Mouse (Mus musculus): ENCODE measurements around the gene Lypd4. TPM values are rescaled to one million over a fixed set of nuclear protein-coding genes. Genes with fewer than 3 reads are reported as not detected.

Gene Lypd4
- polyA plus RNA-seq, 1 experiment from 2014 or later, result not detected

DNA sequence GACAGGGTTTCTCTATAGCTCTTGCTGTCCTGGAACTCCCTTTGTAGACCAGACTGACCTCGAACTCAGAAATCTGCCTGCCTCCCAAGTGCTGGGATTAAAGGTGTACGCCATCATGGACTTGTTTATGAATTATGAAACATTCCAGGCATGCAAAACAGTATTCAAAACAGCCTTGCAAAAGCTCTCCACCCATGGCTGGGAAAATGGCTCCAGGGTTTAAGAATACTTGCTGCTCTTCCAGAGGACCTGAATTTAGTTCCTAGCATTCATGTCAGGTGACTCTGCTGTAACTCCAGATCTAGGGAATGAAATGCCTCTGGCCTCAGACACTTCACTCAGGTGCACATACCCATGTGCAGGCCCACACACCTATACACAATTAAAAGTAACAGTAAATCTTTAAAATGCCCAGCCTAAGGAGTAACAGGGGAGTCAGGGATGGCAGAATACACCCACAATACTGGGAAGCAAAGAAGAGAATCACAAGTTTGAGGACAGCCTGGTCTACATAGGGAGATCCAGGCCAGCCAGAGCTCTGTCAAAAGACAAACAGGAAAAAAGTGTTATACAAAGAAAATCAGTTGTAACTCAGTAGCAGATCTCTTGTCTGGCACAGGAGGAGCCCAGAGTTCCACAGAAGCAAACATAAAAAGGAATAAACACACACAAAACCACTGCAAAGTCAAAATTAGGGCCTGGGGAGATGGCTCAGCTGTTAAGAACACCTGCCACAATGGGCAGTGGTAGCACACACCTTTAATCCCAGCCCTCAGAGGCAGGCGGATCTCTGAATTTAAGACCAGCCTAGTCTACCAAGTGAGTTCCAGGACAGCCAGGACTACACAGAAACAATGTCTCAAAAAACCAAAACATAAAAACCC lies 21.7 kb upstream of the Lypd4 start:
- Histone ChIP-seq H3K27me3 (ENCODE audit: control insufficient read depth, insufficient read depth, low read length) (no peaks in the 10 kb centered on the region), H3K4me3 (ENCODE audit: low read depth, low read length) (no peak overlapping the region), H3K9me3 (replicated peaks; ENCODE audit: control insufficient read depth, low read length) (no peaks in the 10 kb centered on the region), H3K36me3 (ENCODE audit: control insufficient read depth, insufficient read depth, low read length) (peaks cover 25% of the 10 kb centered on the region), H3K9ac (ENCODE audit: low read depth, low read length) (no peak overlapping the region), H3K4me1 (ENCODE audit: control insufficient read depth, insufficient read depth, low read length) (peaks cover 4% of the 10 kb centered on the region), H3K27ac (ENCODE audit: low read depth, low read length) (no peak overlapping the region), H3K4me2 (no peak overlapping the region)
- WGBS (ENCODE audit: insufficient replicate concordance), result 81% methylated on average over 3 of the region's 3 CpGs
- no peak for ATAC-seq (replicated peaks; ENCODE audit: insufficient number of reproducible peaks, low FRiP score, low TSS enrichment)

DNA sequence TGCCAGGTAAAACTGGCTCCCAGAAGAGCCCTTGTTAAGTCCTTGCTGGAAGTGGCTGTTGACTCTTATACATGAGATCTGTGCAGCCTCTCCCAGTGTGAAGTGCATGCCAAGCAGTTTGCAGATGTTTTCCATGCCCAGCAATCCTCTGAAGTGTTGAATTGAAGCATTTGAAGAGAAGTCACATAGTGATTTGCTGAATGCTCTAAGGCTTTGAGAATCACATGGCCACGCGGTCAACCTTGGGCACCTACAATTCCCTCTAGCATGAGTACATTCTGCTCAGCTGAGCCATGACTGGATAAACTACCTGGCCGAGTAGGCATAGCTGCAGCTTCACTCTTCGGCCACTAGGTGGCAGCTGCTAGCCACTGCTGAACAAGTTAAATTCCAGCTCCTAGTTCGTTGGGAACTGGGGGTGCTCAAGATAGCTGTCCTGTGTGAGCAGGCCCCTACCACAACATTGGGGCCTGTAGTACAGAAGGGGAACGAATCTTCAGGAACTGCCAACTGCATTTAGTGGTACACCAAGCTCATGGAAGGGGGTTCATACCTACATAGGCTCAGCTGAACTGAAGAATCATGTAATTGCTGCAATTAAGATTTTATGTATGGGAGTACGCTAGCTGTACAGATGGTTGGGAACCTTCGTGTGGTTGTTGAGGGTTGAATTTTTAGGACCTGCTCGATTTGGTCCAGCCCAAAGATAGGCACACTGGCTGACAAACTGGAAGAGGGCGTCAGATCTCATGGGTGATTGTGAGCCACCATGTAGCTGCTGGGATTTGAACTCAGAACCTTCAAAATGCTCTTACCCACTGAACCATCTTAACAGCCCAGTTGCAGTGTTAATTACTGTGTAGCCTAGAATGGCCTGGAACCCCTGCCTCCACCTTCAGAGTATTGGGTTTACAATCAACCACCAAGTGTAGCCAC lies 20.8 kb upstream of the Lypd4 start:
- Histone ChIP-seq H3K36me3 (ENCODE audit: control insufficient read depth, insufficient read depth, low read length) (peaks cover 33% of the 10 kb centered on the region), H3K4me3 (ENCODE audit: low read depth, low read length) (no peak overlapping the region), H3K27me3 (ENCODE audit: control insufficient read depth, insufficient read depth, low read length) (no peaks in the 10 kb centered on the region), H3K27ac (ENCODE audit: low read depth, low read length) (0 out of 2 replicates have a peak overlapping the region, but pooled peaks have one; percentile 10), H3K4me2 (no peak overlapping the region), H3K9me3 (replicated peaks; ENCODE audit: control insufficient read depth, low read length) (no peaks in the 10 kb centered on the region), H3K4me1 (ENCODE audit: control insufficient read depth, insufficient read depth, low read length) (peaks cover 13% of the 10 kb centered on the region), H3K9ac (ENCODE audit: low read depth, low read length) (no peak overlapping the region)
- peak; percentile 50; the same call in 1 of the 2 replicates for ATAC-seq (replicated peaks; ENCODE audit: insufficient number of reproducible peaks, low FRiP score, low TSS enrichment)
- 30% methylated on average over 10 of the region's 10 CpGs for WGBS (ENCODE audit: insufficient replicate concordance)

DNA sequence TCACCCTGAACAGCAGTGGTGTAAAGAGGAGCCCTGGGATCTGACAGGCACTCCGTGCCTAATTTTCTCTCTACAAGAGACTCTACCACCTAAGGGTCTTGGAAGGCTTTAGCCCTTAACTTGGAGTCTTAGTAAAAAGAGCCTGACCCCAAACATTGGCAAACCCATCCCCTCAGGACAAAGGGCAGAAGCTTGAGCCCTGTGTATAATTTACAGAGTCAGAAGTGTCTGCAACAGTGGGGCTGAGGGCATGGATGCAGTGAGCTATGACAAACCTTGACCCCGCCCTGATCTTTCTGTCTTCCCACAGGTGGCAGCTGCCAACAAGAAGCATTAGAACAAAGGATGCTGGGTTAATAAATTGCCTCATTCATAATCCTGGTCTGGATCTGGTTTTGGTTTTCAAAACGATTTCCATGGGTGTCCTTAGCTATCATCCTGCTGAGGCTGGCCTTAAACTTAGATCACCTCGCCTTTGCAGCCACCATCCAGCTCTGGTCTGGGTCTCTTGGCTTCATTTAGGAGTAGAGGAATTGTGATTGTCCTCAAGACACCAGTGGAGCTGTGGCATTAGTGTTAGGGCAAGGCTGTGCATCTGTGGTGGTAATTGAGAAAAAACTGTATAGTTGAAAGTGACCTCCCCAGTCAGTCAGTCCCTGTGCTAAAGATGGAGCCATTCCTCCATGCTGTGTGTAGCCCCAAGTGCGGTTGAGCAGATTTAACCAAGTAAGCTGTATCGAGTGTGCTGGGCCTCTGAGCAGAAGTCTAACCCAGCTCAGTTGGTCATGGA lies 19.9 kb upstream of the Lypd4 start:
- WGBS (ENCODE audit: insufficient replicate concordance), result 86% methylated on average over 6 of the region's 6 CpGs
- ATAC-seq (replicated peaks; ENCODE audit: insufficient number of reproducible peaks, low FRiP score, low TSS enrichment), result no peak
- no peak overlapping the region for H3K9ac ChIP-seq (ENCODE audit: low read depth, low read length)
- no peaks in the 10 kb centered on the region for H3K27me3 ChIP-seq (ENCODE audit: control insufficient read depth, insufficient read depth, low read length)
- H3K4me1 ChIP-seq (ENCODE audit: control insufficient read depth, insufficient read depth, low read length), result peaks cover 15% of the 10 kb centered on the region
- H3K4me3 ChIP-seq (ENCODE audit: low read depth, low read length), result no peak overlapping the region
- H3K4me2 ChIP-seq, result no peak overlapping the region
- H3K9me3 ChIP-seq (replicated peaks; ENCODE audit: control insufficient read depth, low read length), result no peaks in the 10 kb centered on the region
- H3K36me3 ChIP-seq (ENCODE audit: control insufficient read depth, insufficient read depth, low read length), result peaks cover 33% of the 10 kb centered on the region
- H3K27ac ChIP-seq (ENCODE audit: low read depth, low read length), result 0 out of 2 replicates have a peak overlapping the region, but pooled peaks have one; percentile 10

DNA sequence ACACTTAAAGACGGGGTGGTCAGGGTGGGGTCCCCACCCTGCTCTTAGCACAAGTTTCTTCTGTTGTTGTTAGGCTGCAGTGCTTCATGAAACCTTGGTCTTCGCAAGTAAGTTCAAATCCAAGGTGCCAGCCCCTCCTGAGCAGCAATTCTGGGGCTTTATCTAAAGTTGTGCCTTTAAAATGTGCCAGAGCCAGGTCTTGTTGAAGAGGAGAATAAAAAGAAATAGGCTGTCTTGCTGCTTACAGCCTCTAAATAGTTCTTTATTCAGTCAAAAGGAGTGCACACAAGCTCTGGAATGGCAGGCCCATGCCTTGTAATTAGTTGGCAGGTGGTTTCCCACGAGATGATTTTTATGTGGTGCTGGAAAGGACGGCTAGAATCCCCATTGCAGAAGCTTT lies 17.4 kb upstream of the Lypd4 start:
- H3K9me3 ChIP-seq (replicated peaks; ENCODE audit: control insufficient read depth, low read length), result no peaks in the 10 kb centered on the region
- no peak overlapping the region; the same call in 1 of the 2 replicates for H3K4me2 ChIP-seq
- H3K4me1 ChIP-seq (ENCODE audit: control insufficient read depth, insufficient read depth, low read length), result peaks cover 15% of the 10 kb centered on the region
- H3K27me3 ChIP-seq (ENCODE audit: control insufficient read depth, insufficient read depth, low read length), result no peaks in the 10 kb centered on the region
- WGBS (ENCODE audit: insufficient replicate concordance), result 75% methylated on average over 4 of the region's 4 CpGs
- H3K9ac ChIP-seq (ENCODE audit: low read depth, low read length), result peak overlapping the region; percentile 100
- H3K4me3 ChIP-seq (ENCODE audit: low read depth, low read length), result 0 out of 2 replicates have a peak overlapping the region, but pooled peaks have one; percentile 100
- H3K27ac ChIP-seq (ENCODE audit: low read depth, low read length), result no peak overlapping the region
- ATAC-seq (replicated peaks; ENCODE audit: insufficient number of reproducible peaks, low FRiP score, low TSS enrichment), result no peak
- peaks cover 33% of the 10 kb centered on the region for H3K36me3 ChIP-seq (ENCODE audit: control insufficient read depth, insufficient read depth, low read length)

DNA sequence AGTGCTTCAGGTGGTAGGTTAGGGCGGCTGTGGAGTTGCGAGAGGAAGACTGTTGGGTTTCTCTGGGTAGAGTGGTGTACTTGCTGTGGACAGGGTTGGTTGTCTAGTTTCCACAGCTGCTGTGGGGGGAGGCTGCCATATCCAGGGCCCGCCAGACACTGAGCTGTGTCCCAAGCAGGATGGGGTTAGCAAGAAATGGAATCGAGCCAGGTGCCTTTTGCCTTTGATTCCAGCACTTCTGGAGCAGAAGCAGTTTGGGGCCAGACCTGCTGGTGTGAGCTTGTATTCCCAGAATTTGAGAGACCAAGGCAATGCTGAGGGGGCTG lies 16.5 kb upstream of the Lypd4 start:
- H3K9me3 ChIP-seq (replicated peaks; ENCODE audit: control insufficient read depth, low read length), result no peaks in the 10 kb centered on the region
- H3K4me2 ChIP-seq, result peak overlapping the region; percentile 91
- peak overlapping the region; percentile 100 for H3K4me3 ChIP-seq (ENCODE audit: low read depth, low read length)
- H3K27me3 ChIP-seq (ENCODE audit: control insufficient read depth, insufficient read depth, low read length), result no peaks in the 10 kb centered on the region
- peak overlapping the region; percentile 100 for H3K9ac ChIP-seq (ENCODE audit: low read depth, low read length)
- peak overlapping the region; percentile 29 for H3K27ac ChIP-seq (ENCODE audit: low read depth, low read length)
- peaks cover 15% of the 10 kb centered on the region for H3K4me1 ChIP-seq (ENCODE audit: control insufficient read depth, insufficient read depth, low read length)
- ATAC-seq (replicated peaks; ENCODE audit: insufficient number of reproducible peaks, low FRiP score, low TSS enrichment), result no peak
- WGBS (ENCODE audit: insufficient replicate concordance), result 64% methylated on average over 4 of the region's 4 CpGs
- H3K36me3 ChIP-seq (ENCODE audit: control insufficient read depth, insufficient read depth, low read length), result peaks cover 33% of the 10 kb centered on the region

DNA sequence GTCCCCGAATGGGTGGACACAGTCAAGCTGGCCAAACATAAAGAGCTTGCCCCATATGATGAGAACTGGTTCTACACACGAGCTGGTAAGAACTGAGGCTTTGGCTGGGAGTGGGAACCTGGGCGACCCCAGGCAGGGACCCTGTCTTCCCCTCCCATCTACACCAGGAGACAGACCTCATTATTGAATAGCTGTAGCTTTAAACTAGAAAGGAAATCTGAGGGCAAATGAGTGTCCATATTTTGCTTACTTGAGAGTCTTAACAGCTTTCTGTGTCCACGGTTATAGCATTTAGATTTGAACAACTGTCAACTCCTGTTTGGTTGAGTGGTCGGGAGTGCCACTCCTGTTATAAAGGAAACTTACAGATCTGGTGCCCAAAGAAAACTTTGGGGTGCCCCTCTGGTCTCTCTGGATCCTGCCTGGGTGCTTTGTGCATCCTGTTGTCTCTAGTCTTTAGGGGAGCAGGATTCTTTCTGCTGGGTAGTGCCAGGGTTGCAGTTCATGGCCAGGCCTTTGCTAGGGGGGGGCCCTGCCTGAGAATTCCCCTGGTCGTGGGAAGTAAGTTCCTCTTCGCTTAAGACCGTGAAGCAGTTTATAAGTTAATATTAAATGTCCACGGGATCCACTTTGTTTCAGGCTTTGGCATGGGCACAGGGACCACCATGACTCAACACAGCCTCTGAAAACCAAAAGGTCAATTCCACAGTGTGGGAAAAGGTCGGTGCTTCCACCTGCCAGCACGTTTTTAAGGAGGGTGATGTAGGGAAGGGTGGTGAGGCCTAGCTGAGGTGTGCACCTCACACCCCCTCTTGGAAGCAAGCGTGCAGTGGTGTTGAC lies 15.9 kb upstream of the Lypd4 start:
- H3K27me3 ChIP-seq (ENCODE audit: control insufficient read depth, insufficient read depth, low read length), result no peaks in the 10 kb centered on the region
- peaks cover 15% of the 10 kb centered on the region for H3K4me1 ChIP-seq (ENCODE audit: control insufficient read depth, insufficient read depth, low read length)
- peak overlapping the region; percentile 91 for H3K4me2 ChIP-seq
- H3K9ac ChIP-seq (ENCODE audit: low read depth, low read length), result peak overlapping the region; percentile 100
- peak overlapping the region; percentile 29; the same call in 1 of the 2 replicates for H3K27ac ChIP-seq (ENCODE audit: low read depth, low read length)
- peak overlapping the region; percentile 100 for H3K4me3 ChIP-seq (ENCODE audit: low read depth, low read length)
- no peaks in the 10 kb centered on the region for H3K9me3 ChIP-seq (replicated peaks; ENCODE audit: control insufficient read depth, low read length)
- H3K36me3 ChIP-seq (ENCODE audit: control insufficient read depth, insufficient read depth, low read length), result peaks cover 33% of the 10 kb centered on the region
- no peak for ATAC-seq (replicated peaks; ENCODE audit: insufficient number of reproducible peaks, low FRiP score, low TSS enrichment)
- 40% methylated on average over 12 of the region's 12 CpGs for WGBS (ENCODE audit: insufficient replicate concordance)

DNA sequence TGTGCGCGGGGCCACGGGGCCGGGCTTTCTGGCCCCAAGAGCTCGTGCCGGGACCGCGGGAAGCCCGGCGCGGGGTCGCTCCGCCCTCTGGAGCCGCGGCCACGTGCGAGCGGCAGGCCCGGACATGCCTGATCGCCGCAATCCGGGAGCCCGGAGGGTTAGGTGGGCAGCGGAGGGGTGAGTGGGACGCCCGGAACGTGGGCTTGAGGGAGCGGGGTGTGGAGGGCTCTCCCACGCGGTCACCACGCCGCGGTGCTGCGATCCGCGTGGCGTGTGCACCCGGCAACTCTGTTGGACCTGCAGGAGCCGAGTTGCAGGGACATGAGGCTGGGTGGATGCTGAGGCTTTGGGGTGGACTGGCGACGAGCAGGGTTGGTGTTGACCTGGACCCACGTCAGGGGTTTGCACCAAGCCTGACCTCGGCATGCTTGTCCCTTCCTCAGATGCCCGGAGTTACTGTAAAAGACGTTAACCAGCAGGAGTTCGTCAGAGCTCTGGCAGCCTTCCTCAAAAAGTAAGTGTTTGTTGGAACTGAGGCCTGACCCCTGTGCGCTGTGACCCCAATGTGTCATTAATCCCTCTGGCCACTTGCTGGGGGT lies 15.1 kb upstream of the Lypd4 start:
- 0 out of 2 replicates have a peak, but pooled peaks have one; percentile 0 for ATAC-seq (replicated peaks; ENCODE audit: insufficient number of reproducible peaks, low FRiP score, low TSS enrichment)
- H3K4me3 ChIP-seq (ENCODE audit: low read depth, low read length), result peak overlapping the region; percentile 100
- peak overlapping the region; percentile 91 for H3K4me2 ChIP-seq
- H3K27ac ChIP-seq (ENCODE audit: low read depth, low read length), result peak overlapping the region; percentile 94
- H3K4me1 ChIP-seq (ENCODE audit: control insufficient read depth, insufficient read depth, low read length), result peaks cover 15% of the 10 kb centered on the region
- H3K27me3 ChIP-seq (ENCODE audit: control insufficient read depth, insufficient read depth, low read length), result no peaks in the 10 kb centered on the region
- WGBS (ENCODE audit: insufficient replicate concordance), result under 1% methylated on average over 47 of the region's 47 CpGs
- peak overlapping the region; percentile 100 for H3K9ac ChIP-seq (ENCODE audit: low read depth, low read length)
- no peaks in the 10 kb centered on the region for H3K9me3 ChIP-seq (replicated peaks; ENCODE audit: control insufficient read depth, low read length)
- H3K36me3 ChIP-seq (ENCODE audit: control insufficient read depth, insufficient read depth, low read length), result peaks cover 31% of the 10 kb centered on the region

All from heart, embryonic 11.5 days (tissue).